Mouse (Mus musculus): ENCODE measurements around the gene Rfc5. TPM values are rescaled to one million over a fixed set of nuclear protein-coding genes. Genes with fewer than 3 reads are reported as not detected.
A peak's percentile ranks its signal among the peaks of the same experiment; 100 is the strongest.
"Not testable (repeated sequence)": the region's sequence is repeated elsewhere in the genome, so short reads cannot be mapped to it uniquely, and the experiment has no call there.

Rfc5 gene
- polyA plus RNA-seq, 1 experiment from 2014 or later: 73.7 TPM

GRCm38 (mm10) chr5:117404671-117405070 is 15.8 kb upstream of the Rfc5 start:
- WGBS (ENCODE audit: insufficient replicate concordance): 75% methylated on average over 2 of the region's 2 CpGs
- H3K4me2 ChIP-seq; ATAC-seq (replicated peaks; ENCODE audit: insufficient number of reproducible peaks, low FRiP score, low TSS enrichment): not testable (repeated sequence)

GRCm38 (mm10) chr5:117403609-117404008 is 14.8 kb upstream of the Rfc5 start:
- no peaks in the 10 kb centered on the region for H3K4me1 ChIP-seq (ENCODE audit: control insufficient read depth, insufficient read depth, low read length)
- no peaks in the 10 kb centered on the region for H3K27me3 ChIP-seq (ENCODE audit: control insufficient read depth, insufficient read depth, low read length)
- no peaks in the 10 kb centered on the region for H3K36me3 ChIP-seq (ENCODE audit: control insufficient read depth, insufficient read depth, low read length)
- H3K4me3 ChIP-seq (ENCODE audit: low read depth, low read length): no peak overlapping the region
- no peaks in the 10 kb centered on the region for H3K9me3 ChIP-seq (replicated peaks; ENCODE audit: control insufficient read depth, low read length)
- ATAC-seq (replicated peaks; ENCODE audit: insufficient number of reproducible peaks, low FRiP score, low TSS enrichment): no peak
- H3K9ac ChIP-seq (ENCODE audit: low read depth, low read length): no peak overlapping the region
- H3K27ac ChIP-seq (ENCODE audit: low read depth, low read length): no peak overlapping the region
- H3K4me2 ChIP-seq: no peak overlapping the region
- WGBS (ENCODE audit: insufficient replicate concordance): 85% methylated on average over 8 of the region's 8 CpGs

More at GRCm38 (mm10) chr5:117404671-117405070, 15.8 kb upstream of the Rfc5 start:
- H3K27ac ChIP-seq (ENCODE audit: low read depth, low read length); H3K4me1 ChIP-seq (ENCODE audit: control insufficient read depth, insufficient read depth, low read length); H3K27me3 ChIP-seq (ENCODE audit: control insufficient read depth, insufficient read depth, low read length); H3K36me3 ChIP-seq (ENCODE audit: control insufficient read depth, insufficient read depth, low read length); H3K4me3 ChIP-seq (ENCODE audit: low read depth, low read length); H3K9ac ChIP-seq (ENCODE audit: low read depth, low read length); H3K9me3 ChIP-seq (replicated peaks; ENCODE audit: control insufficient read depth, low read length): not testable (repeated sequence)

- Histone ChIP-seq H3K4me3 (ENCODE audit: low read depth, low read length) (no peak overlapping the region), H3K27me3 (ENCODE audit: control insufficient read depth, insufficient read depth, low read length) (no peaks in the 10 kb centered on the region), H3K4me2 (no peak overlapping the region), H3K9me3 (replicated peaks; ENCODE audit: control insufficient read depth, low read length) (no peaks in the 10 kb centered on the region), H3K27ac (ENCODE audit: low read depth, low read length) (no peak overlapping the region), H3K4me1 (ENCODE audit: control insufficient read depth, insufficient read depth, low read length) (no peaks in the 10 kb centered on the region), H3K36me3 (ENCODE audit: control insufficient read depth, insufficient read depth, low read length) (no peaks in the 10 kb centered on the region), H3K9ac (ENCODE audit: low read depth, low read length) (no peak overlapping the region)
- no peak for ATAC-seq (replicated peaks; ENCODE audit: insufficient number of reproducible peaks, low FRiP score, low TSS enrichment)
- 76% methylated on average over 9 of the region's 9 CpGs for WGBS (ENCODE audit: insufficient replicate concordance)
Measured at GRCm38 (mm10) chr5:117399281-117399680, 10.4 kb upstream of the Rfc5 start.

GRCm38 (mm10) chr5:117398007-117398550 is 9.2 kb upstream of the Rfc5 start:
- Histone ChIP-seq H3K4me2 (no peak overlapping the region), H3K9ac (ENCODE audit: low read depth, low read length) (no peak overlapping the region), H3K9me3 (replicated peaks; ENCODE audit: control insufficient read depth, low read length) (no peaks in the 10 kb centered on the region), H3K4me1 (ENCODE audit: control insufficient read depth, insufficient read depth, low read length) (no peaks in the 10 kb centered on the region), H3K27ac (ENCODE audit: low read depth, low read length) (no peak overlapping the region), H3K27me3 (ENCODE audit: control insufficient read depth, insufficient read depth, low read length) (no peaks in the 10 kb centered on the region), H3K4me3 (ENCODE audit: low read depth, low read length) (no peak overlapping the region), H3K36me3 (ENCODE audit: control insufficient read depth, insufficient read depth, low read length) (no peaks in the 10 kb centered on the region)
- WGBS (ENCODE audit: insufficient replicate concordance): 53% methylated on average over 4 of the region's 5 CpGs
- no peak for ATAC-seq (replicated peaks; ENCODE audit: insufficient number of reproducible peaks, low FRiP score, low TSS enrichment)

GRCm38 (mm10) chr5:117397371-117397770 is 8.5 kb upstream of the Rfc5 start:
- H3K4me2 ChIP-seq: no peak overlapping the region
- ATAC-seq (replicated peaks; ENCODE audit: insufficient number of reproducible peaks, low FRiP score, low TSS enrichment): no peak
- H3K9ac ChIP-seq (ENCODE audit: low read depth, low read length): no peak overlapping the region
- WGBS (ENCODE audit: insufficient replicate concordance): 72% methylated on average over 6 of the region's 6 CpGs
- H3K27me3 ChIP-seq (ENCODE audit: control insufficient read depth, insufficient read depth, low read length): no peaks in the 10 kb centered on the region
- no peaks in the 10 kb centered on the region for H3K9me3 ChIP-seq (replicated peaks; ENCODE audit: control insufficient read depth, low read length)
- H3K4me3 ChIP-seq (ENCODE audit: low read depth, low read length): no peak overlapping the region
- no peaks in the 10 kb centered on the region for H3K36me3 ChIP-seq (ENCODE audit: control insufficient read depth, insufficient read depth, low read length)
- no peak overlapping the region for H3K27ac ChIP-seq (ENCODE audit: low read depth, low read length)
- no peaks in the 10 kb centered on the region for H3K4me1 ChIP-seq (ENCODE audit: control insufficient read depth, insufficient read depth, low read length)

- Histone ChIP-seq H3K4me1 (ENCODE audit: control insufficient read depth, insufficient read depth, low read length) (no peaks in the 10 kb centered on the region), H3K9ac (ENCODE audit: low read depth, low read length) (no peak overlapping the region), H3K27me3 (ENCODE audit: control insufficient read depth, insufficient read depth, low read length) (no peaks in the 10 kb centered on the region), H3K36me3 (ENCODE audit: control insufficient read depth, insufficient read depth, low read length) (no peaks in the 10 kb centered on the region), H3K9me3 (replicated peaks; ENCODE audit: control insufficient read depth, low read length) (no peaks in the 10 kb centered on the region), H3K4me3 (ENCODE audit: low read depth, low read length) (no peak overlapping the region), H3K4me2 (no peak overlapping the region), H3K27ac (ENCODE audit: low read depth, low read length) (no peak overlapping the region)
- WGBS (ENCODE audit: insufficient replicate concordance): 77% methylated on average over 6 of the region's 6 CpGs
- ATAC-seq (replicated peaks; ENCODE audit: insufficient number of reproducible peaks, low FRiP score, low TSS enrichment): no peak
Measured at GRCm38 (mm10) chr5:117396596-117397014, 7.8 kb upstream of the Rfc5 start.

- H3K27me3 ChIP-seq (ENCODE audit: control insufficient read depth, insufficient read depth, low read length): no peaks in the 10 kb centered on the region
- no peak overlapping the region for H3K9ac ChIP-seq (ENCODE audit: low read depth, low read length)
- no peak for ATAC-seq (replicated peaks; ENCODE audit: insufficient number of reproducible peaks, low FRiP score, low TSS enrichment)
- H3K4me2 ChIP-seq: no peak overlapping the region
- no peaks in the 10 kb centered on the region for H3K4me1 ChIP-seq (ENCODE audit: control insufficient read depth, insufficient read depth, low read length)
- H3K27ac ChIP-seq (ENCODE audit: low read depth, low read length): no peak overlapping the region
- H3K4me3 ChIP-seq (ENCODE audit: low read depth, low read length): no peak overlapping the region
- H3K36me3 ChIP-seq (ENCODE audit: control insufficient read depth, insufficient read depth, low read length): no peaks in the 10 kb centered on the region
- 86% methylated on average over 5 of the region's 5 CpGs for WGBS (ENCODE audit: insufficient replicate concordance)
- H3K9me3 ChIP-seq (replicated peaks; ENCODE audit: control insufficient read depth, low read length): no peaks in the 10 kb centered on the region
Measured at GRCm38 (mm10) chr5:117395834-117396233, 7.0 kb upstream of the Rfc5 start.

GRCm38 (mm10) chr5:117390895-117391294 is 2.0 kb upstream of the Rfc5 start:
- peaks cover 4% of the 10 kb centered on the region; the same call in 1 of the 2 replicates for H3K4me1 ChIP-seq (ENCODE audit: control insufficient read depth, insufficient read depth, low read length)
- no peaks in the 10 kb centered on the region for H3K9me3 ChIP-seq (replicated peaks; ENCODE audit: control insufficient read depth, low read length)
- no peak overlapping the region for H3K9ac ChIP-seq (ENCODE audit: low read depth, low read length)
- WGBS (ENCODE audit: insufficient replicate concordance): 100% methylated on average over 1 of the region's 1 CpGs
- no peak overlapping the region for H3K4me2 ChIP-seq
- H3K4me3 ChIP-seq (ENCODE audit: low read depth, low read length): no peak overlapping the region
- no peak for ATAC-seq (replicated peaks; ENCODE audit: insufficient number of reproducible peaks, low FRiP score, low TSS enrichment)
- H3K36me3 ChIP-seq (ENCODE audit: control insufficient read depth, insufficient read depth, low read length): no peaks in the 10 kb centered on the region
- H3K27ac ChIP-seq (ENCODE audit: low read depth, low read length): no peak overlapping the region
- H3K27me3 ChIP-seq (ENCODE audit: control insufficient read depth, insufficient read depth, low read length): no peaks in the 10 kb centered on the region

GRCm38 (mm10) chr5:117388296-117388751 is 523 bp downstream of the Rfc5 start:
- H3K4me3 ChIP-seq (ENCODE audit: low read depth, low read length): peak overlapping the region; percentile 75
- H3K36me3 ChIP-seq (ENCODE audit: control insufficient read depth, insufficient read depth, low read length): peaks cover 2% of the 10 kb centered on the region; the same call in 1 of the 2 replicates
- H3K27ac ChIP-seq (ENCODE audit: low read depth, low read length): peak overlapping the region; percentile 58
- H3K27me3 ChIP-seq (ENCODE audit: control insufficient read depth, insufficient read depth, low read length): no peaks in the 10 kb centered on the region
- peaks cover 4% of the 10 kb centered on the region; the same call in 1 of the 2 replicates for H3K4me1 ChIP-seq (ENCODE audit: control insufficient read depth, insufficient read depth, low read length)
- no peaks in the 10 kb centered on the region for H3K9me3 ChIP-seq (replicated peaks; ENCODE audit: control insufficient read depth, low read length)
- ATAC-seq (replicated peaks; ENCODE audit: insufficient number of reproducible peaks, low FRiP score, low TSS enrichment): peak; percentile 49; the same call in 1 of the 2 replicates
- 12% methylated on average over 16 of the region's 16 CpGs for WGBS (ENCODE audit: insufficient replicate concordance)
- H3K4me2 ChIP-seq: peak overlapping the region; percentile 73
- H3K9ac ChIP-seq (ENCODE audit: low read depth, low read length): peak overlapping the region; percentile 87

All from heart, embryonic 11.5 days (tissue).